Mouse (Mus musculus) kidney, embryonic 14.5 days (tissue): ENCODE results near the gene Grik5. TPM values are rescaled to one million over a fixed set of nuclear protein-coding genes. Genes with fewer than 3 reads are reported as not detected.
A peak's percentile ranks its signal among the peaks of the same experiment; 100 is the strongest.
"Not testable (repeated sequence)": the region's sequence is repeated elsewhere in the genome, so short reads cannot be mapped to it uniquely, and the experiment has no call there.

Experiments
- ATAC-seq: fragments of 200-750 bp; cut with Nextera tagmentation; 2 replicates; pipeline ENCODE4 v1.8.0; 2017; ENCODE audit warnings: moderate number of reproducible peaks, mild to moderate bottlenecking, moderate TSS enrichment, moderate library complexity; ENCODE audit not compliant: low FRiP score, low TSS enrichment
- H3K27ac ChIP-seq: fragments of 300-500 bp; sonication (generic); 2 replicates; pipeline ENCODE4 v1.5.1; 2014; ENCODE audit warnings: low read depth, mild to moderate bottlenecking, low read length, moderate library complexity, mixed read lengths
- H3K27me3 ChIP-seq: fragments of 300-500 bp; sonication (generic); 2 replicates; pipeline ENCODE4 v1.6.1; 2014; ENCODE audit warnings: mild to moderate bottlenecking, low read length; ENCODE audit not compliant: control insufficient read depth, insufficient read depth
- H3K36me3 ChIP-seq: fragments of 300-500 bp; sonication (generic); 2 replicates; pipeline ENCODE4 v1.6.1; 2014; ENCODE audit warnings: low read length, mixed read lengths; ENCODE audit not compliant: control insufficient read depth, insufficient read depth
- H3K4me1 ChIP-seq: fragments of 300-500 bp; sonication (generic); 2 replicates; pipeline ENCODE4 v1.6.1; 2014; ENCODE audit warnings: low read length, mixed read lengths; ENCODE audit not compliant: control insufficient read depth, insufficient read depth
- H3K4me2 ChIP-seq: fragments of 300-500 bp; sonication (generic); replicated peaks from 2 replicates; pipeline ENCODE4 v1.6.1; 2014; ENCODE audit warnings: low read depth, mild to moderate bottlenecking, low read length
- H3K4me3 ChIP-seq: fragments of 300-500 bp; sonication (generic); 2 replicates; pipeline ENCODE4 v1.5.1; 2014; ENCODE audit warnings: mild to moderate bottlenecking, low read length
- H3K9ac ChIP-seq: fragments of 300-500 bp; sonication (generic); 2 replicates; pipeline ENCODE4 v1.6.1; 2014; ENCODE audit warnings: low read depth, mild to moderate bottlenecking, low read length, moderate library complexity
- H3K9me3 ChIP-seq: fragments of 300-500 bp; sonication (generic); 2 replicates; pipeline ENCODE4 v1.6.1; 2016; ENCODE audit warnings: low read length; ENCODE audit not compliant: control insufficient read depth
- WGBS: fragments of 180-500 bp; shearing (Covaris S2); extraction: QIAGEN DNeasy Blood & Tissue Kit; methylation state at CpG from one replicate; pipeline ENCODE4 v1.1.7; 2014; 5-methylcytosine and 5-hydroxymethylcytosine counted together
- polyA plus RNA-seq: library from polyadenylated mRNA; unstranded; fragments of >200 nt; fragmentation: Nextera tagmentation; extraction: Ambion mirVana; gene quantifications from 2 replicates; pipeline ENCODE4 v1.2.1, GENCODE M21; 2014

Grik5 gene
- polyA plus RNA-seq, 1 experiment from 2014 or later: 14.2 TPM

DNA sequence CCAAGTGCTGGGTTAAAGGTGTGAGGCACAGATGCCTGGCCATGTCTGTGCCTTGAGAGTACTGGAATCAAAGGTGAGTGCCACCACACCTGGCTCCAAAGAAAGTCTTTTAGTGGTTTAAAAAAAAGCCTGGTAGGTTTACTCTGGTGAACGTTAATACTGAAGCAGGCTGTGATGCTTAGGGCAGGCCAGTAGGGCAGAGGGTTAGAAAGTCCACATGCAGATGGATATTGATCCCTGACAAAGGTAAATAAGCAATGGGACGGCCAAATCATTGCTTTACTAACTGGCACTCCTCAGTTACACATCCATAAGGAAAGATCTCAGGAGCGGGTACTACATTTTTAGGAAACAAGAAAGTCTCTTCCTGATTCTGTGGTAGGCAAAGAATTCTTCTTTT is 19.6 kb downstream of the Grik5 start:
- no peak for ATAC-seq
- Histone ChIP-seq H3K4me2 (no peak overlapping the region), H3K9ac (no peak overlapping the region), H3K4me1 (no peaks in the 10 kb centered on the region), H3K4me3 (no peak overlapping the region), H3K36me3 (peaks cover 40% of the 10 kb centered on the region), H3K27ac (no peak overlapping the region), H3K27me3 (no peaks in the 10 kb centered on the region), H3K9me3 (no peaks in the 10 kb centered on the region)
- WGBS: 93% methylated on average over 3 of the region's 3 CpGs

- no peak for ATAC-seq
- Histone ChIP-seq H3K4me1 (no peaks in the 10 kb centered on the region), H3K4me2 (no peak overlapping the region), H3K27ac (no peak overlapping the region), H3K36me3 (peaks cover 34% of the 10 kb centered on the region), H3K4me3 (no peak overlapping the region), H3K9ac (no peak overlapping the region), H3K9me3 (no peaks in the 10 kb centered on the region), H3K27me3 (no peaks in the 10 kb centered on the region)
- 55% methylated on average over 16 of the region's 16 CpGs for WGBS
Observed at GRCm38 (mm10) chr7:25049295-25049930, 22.7 kb downstream of the Grik5 start.

DNA sequence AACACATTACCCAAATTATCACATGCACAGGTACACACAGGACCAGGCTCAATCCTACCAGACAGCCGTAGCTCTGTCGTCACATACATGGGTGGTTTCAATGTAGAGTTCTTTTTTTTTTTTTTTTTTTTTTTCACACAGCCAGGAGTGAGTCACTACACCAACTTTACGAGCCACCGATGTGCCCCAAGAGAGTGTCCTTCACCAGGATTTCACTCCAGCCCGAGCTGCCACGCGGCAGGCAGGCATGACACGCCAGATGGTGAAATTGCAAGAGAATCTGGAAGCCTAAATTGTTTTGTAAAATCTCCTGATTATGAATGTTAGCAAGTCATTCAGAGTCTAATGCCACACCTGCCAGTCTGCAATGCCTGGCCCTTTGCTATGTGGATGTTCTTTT is 24.8 kb downstream of the Grik5 start:
- 90% methylated on average over 8 of the region's 8 CpGs for WGBS
- no peaks in the 10 kb centered on the region for H3K9me3 ChIP-seq
- ATAC-seq: no peak
- no peaks in the 10 kb centered on the region for H3K4me1 ChIP-seq
- no peaks in the 10 kb centered on the region for H3K27me3 ChIP-seq
- no peak overlapping the region for H3K27ac ChIP-seq
- no peak overlapping the region for H3K9ac ChIP-seq
- H3K4me3 ChIP-seq: no peak overlapping the region
- peaks cover 41% of the 10 kb centered on the region for H3K36me3 ChIP-seq
- no peak overlapping the region for H3K4me2 ChIP-seq

- WGBS: 96% methylated on average over 7 of the region's 7 CpGs
- peaks cover 50% of the 10 kb centered on the region for H3K36me3 ChIP-seq
- H3K27ac ChIP-seq, H3K9me3 ChIP-seq, H3K9ac ChIP-seq, H3K4me3 ChIP-seq, H3K27me3 ChIP-seq, H3K4me2 ChIP-seq, ATAC-seq, H3K4me1 ChIP-seq: not testable (repeated sequence)
Observed at GRCm38 (mm10) chr7:25044599-25044998, 27.5 kb downstream of the Grik5 start.

DNA sequence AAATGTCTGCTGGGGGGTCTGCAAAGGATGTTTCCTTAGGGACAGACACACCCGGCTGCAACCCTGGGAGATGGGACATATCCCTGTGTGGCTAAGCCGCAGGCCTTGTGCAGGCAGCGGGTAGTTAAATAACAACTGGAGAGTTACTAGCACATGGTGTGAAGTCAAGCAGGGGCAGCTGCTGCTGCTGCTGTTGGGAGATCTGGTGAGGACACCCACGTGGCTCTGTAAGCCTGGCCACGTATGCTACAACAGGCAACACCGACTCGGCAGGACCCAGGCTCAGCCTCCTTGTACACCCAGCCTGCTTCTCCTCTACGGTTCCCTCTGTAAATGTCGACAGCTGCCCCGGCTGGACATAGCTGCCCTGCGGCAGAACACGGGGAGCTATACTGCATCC is 30.2 kb downstream of the Grik5 start:
- Histone ChIP-seq H3K27ac (no peak overlapping the region), H3K36me3 (peaks cover 47% of the 10 kb centered on the region), H3K27me3 (no peaks in the 10 kb centered on the region), H3K4me1 (no peaks in the 10 kb centered on the region), H3K9ac (no peak overlapping the region), H3K4me2 (no peak overlapping the region), H3K4me3 (no peak overlapping the region), H3K9me3 (no peaks in the 10 kb centered on the region)
- no peak for ATAC-seq
- WGBS: 87% methylated on average over 12 of the region's 12 CpGs

DNA sequence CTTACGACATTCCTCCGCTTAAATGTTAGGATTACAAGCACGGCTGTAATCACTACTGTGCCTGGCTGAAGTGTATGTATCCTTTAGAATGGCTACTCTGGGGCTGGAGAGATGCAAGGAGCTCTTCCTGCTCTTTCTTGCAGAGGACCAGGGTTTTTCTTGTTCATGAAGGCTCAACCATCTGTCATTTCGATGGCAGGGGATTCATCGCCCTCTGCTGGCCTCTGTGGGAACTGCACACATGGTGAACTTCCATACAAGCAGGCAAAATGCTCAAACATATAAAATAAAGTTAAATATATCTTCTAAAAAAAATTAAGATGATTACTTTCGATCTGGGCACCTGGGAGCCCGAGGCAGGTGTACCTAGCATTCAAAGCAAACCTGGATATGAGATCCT is 36.2 kb downstream of the Grik5 start:
- ATAC-seq: no peak
- peaks cover 20% of the 10 kb centered on the region; the same call in 1 of the 2 replicates for H3K36me3 ChIP-seq
- H3K4me2 ChIP-seq: no peak overlapping the region
- H3K9me3 ChIP-seq: no peaks in the 10 kb centered on the region
- no peak overlapping the region for H3K4me3 ChIP-seq
- no peaks in the 10 kb centered on the region for H3K27me3 ChIP-seq
- WGBS: 60% methylated on average over 7 of the region's 7 CpGs
- H3K27ac ChIP-seq: no peak overlapping the region
- no peaks in the 10 kb centered on the region for H3K4me1 ChIP-seq
- H3K9ac ChIP-seq: no peak overlapping the region

- Histone ChIP-seq H3K4me1 (no peaks in the 10 kb centered on the region), H3K36me3 (peaks cover 18% of the 10 kb centered on the region; the same call in 1 of the 2 replicates), H3K4me3 (no peak overlapping the region), H3K27ac (no peak overlapping the region), H3K9ac (no peak overlapping the region), H3K4me2 (no peak overlapping the region), H3K27me3 (no peaks in the 10 kb centered on the region), H3K9me3 (no peaks in the 10 kb centered on the region)
- no peak for ATAC-seq
- WGBS: 93% methylated on average over 4 of the region's 4 CpGs
Observed at GRCm38 (mm10) chr7:25034796-25035195, 37.4 kb downstream of the Grik5 start.

DNA sequence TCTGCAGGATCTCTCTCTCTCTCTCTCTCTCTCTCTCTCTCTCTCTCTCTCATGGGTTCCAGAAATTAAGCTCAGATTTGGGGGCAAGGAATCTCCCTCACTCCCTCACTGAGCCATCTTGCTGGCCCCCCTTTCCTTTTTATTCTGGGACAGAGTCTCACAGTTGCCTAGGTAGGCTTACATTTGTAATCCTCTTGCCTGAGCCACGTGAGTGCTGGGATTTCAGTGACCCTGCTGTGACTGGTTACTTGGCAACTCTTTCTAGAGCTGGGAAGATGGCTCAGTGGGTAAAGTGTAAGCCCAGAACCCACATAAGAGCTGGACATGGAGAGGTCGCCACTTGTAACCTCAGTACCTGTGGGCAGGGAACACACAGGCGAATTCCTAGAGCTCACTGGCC is 40.6 kb downstream of the Grik5 start:
- Histone ChIP-seq H3K9ac (no peak overlapping the region), H3K4me1 (no peaks in the 10 kb centered on the region), H3K4me3 (no peak overlapping the region), H3K4me2 (no peak overlapping the region), H3K27ac (no peak overlapping the region), H3K27me3 (no peaks in the 10 kb centered on the region), H3K9me3 (no peaks in the 10 kb centered on the region), H3K36me3 (peaks cover 21% of the 10 kb centered on the region; the same call in 1 of the 2 replicates)
- WGBS: 75% methylated on average over 3 of the region's 3 CpGs
- ATAC-seq: no peak

DNA sequence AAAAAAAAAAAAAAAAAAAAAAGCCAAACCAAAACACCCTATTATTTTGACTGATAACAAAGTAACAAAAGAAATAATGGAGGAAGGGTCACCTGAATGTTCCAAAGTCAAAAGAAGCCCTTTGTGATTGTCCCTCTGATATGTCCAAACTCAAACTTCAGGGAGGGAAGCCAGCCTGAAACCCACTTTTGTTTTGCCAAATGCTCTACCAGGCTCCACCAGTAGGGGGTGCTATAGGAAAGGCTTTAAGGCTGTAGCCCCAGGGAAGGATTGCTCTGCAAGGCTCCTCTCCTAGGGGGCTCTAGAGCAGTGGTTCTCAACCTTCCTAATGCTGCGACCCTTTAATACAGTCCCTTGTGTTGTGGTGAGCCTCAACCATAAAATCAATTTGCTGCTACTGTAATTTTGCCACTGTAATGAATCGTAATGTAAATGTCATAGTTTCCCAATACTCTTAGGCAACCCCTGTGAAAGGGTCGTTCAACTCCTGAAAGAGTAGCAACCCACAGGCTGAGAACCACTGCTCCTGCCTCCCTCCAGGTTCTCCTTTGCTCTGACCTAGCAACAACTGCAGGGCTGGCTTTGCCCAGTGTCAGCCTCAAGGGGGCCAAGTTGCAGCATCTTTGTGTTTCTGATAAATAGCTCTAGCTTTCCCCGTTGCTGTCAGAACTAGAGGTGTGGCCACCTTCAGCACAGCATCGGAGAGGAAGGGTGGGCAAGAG is 42.0 kb downstream of the Grik5 start:
- ATAC-seq: peak; percentile 54; the same call in 1 of the 2 replicates
- H3K4me2 ChIP-seq: no peak overlapping the region
- WGBS: 61% methylated on average over 5 of the region's 5 CpGs
- H3K27me3 ChIP-seq: no peaks in the 10 kb centered on the region
- H3K27ac ChIP-seq: no peak overlapping the region
- no peak overlapping the region for H3K4me3 ChIP-seq
- no peaks in the 10 kb centered on the region for H3K9me3 ChIP-seq
- H3K36me3 ChIP-seq: peaks cover 15% of the 10 kb centered on the region; the same call in 1 of the 2 replicates
- no peak overlapping the region for H3K9ac ChIP-seq
- H3K4me1 ChIP-seq: no peaks in the 10 kb centered on the region
